Mouse (Mus musculus) hindlimb bud, embryonic 11.5 days (tissue): ENCODE results near the gene Dnajc19.
"Not testable (repeated sequence)": the region's sequence is repeated elsewhere in the genome, so short reads cannot be mapped to it uniquely, and the experiment has no call there.

Experiments
- DNase-seq: peaks from one replicate; pipeline ENCODE4 v3.0.0-alpha.2; 2012; ENCODE audit warnings: low read depth, low spot score; ENCODE audit errors: extremely low spot score

Gene Dnajc19

DNA sequence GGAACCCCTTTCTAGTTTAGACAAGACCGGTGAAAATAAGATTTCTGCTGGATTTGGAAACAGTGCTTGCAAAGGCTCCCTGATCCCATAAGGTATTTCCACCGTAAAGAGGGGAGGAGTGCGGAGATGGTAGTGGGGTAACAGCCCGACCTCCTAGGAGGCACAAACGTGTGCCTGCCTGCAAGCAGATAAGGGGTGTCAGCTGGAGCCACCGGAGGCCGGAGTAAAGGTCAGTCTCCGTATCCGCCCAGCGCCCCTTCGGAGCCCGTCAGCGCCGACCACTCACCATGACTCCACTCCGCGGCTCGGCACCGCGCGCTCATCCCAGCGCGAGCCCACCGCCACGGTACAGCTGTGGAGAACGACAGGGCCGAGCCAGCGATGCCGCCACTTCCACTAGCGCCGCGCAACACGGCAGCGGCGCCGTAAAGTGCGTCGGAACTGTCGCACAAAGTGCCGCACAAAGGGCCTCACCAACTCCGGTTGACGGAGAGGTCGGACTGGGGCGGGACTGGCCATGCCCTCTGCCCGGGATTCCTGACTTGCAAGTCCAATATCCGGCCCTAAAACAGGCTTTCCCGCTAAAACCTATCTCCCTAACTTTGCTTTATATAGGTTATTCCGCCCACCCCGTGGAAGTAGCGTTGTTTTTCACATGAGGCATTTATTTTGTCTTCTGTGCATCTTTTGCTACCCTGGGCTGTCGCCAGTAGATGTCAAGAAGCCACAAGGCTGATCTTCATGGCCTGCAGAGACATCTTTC, at the start of gene Dnajc19:
Gene Dnajc19 (minus strand): TSS at position 422 of the 763 bp plus-strand sequence.
- peak; percentile 73 for DNase-seq

DNA sequence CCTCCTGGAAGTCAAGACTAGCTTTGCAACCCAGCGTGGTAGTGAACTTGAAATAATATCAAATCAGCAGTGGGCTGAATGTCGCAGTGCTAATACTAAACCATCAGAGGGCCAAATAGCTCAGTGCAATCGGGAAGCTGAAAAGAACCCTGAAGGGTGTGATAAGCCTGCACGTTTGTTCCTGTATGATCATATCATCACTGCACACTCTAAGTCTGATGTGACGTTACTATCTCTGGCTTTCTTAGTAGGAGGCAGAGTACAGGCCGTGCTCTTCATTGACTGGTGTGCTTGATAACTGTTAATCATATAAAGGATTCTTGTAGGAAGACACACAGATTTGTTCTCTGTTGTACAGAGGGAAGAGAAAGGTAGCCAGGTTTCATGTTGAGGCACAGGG, 48.8 kb upstream of the Dnajc19 start:
- no peak for DNase-seq

DNA sequence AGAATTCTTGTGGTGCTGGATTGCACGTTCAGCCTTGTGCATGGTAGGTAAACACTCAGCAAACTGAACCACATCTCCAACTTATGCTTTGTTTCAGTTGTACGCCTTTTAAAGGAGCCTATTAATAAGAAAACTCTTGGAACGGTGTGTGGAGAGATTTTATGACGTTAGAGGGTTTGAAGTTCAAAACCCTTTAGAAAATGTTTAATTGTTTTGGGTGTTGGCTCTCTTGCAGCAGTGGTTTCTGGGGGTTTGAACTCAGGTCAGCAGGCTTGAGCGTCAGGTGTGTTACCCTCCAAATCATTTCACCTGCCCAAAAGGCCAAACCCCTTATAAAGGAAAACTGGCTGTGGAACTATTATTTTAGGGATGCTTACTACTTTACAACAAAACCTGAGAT, 40.2 kb upstream of the Dnajc19 start:
- DNase-seq, result no peak

DNA sequence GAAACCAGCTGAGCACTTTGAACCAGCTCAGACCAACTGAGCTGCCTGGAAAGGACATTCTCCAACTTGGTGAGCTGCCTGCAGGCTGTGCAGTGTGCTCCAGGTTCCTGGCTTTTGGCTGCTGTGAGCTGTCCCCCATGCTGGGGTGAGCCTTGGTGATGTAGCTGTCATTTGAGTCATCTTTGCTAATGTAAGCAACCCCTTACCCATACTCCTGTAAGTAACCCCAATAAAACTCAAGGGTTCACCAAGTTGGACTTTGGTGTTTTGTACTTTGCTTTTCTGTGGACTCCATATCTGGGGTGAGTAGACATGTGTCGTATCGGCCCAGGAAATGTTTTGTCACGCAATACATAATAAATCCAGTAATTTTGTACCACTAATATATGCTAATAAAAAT, 39.7 kb upstream of the Dnajc19 start:
- DNase-seq, result no peak

DNA sequence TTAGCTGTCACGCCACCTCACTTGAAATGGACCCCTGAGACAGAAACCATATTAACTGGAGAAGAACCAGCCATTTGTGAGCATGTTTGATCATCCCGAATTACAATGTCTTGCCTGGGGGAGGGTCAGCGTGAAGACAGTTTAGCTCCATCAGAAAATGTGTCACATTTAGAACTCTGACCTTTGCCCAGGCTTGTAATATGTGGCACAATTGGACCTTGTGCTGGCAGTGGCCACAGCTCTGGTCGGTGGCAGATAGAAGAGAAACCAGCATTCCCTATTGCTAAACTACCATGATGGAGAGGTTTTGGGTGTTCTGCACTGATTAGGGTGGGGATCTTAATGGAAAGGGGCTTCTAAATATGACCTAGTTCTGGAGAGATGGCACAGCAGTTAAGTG, 38.7 kb upstream of the Dnajc19 start:
- DNase-seq, result no peak

DNA sequence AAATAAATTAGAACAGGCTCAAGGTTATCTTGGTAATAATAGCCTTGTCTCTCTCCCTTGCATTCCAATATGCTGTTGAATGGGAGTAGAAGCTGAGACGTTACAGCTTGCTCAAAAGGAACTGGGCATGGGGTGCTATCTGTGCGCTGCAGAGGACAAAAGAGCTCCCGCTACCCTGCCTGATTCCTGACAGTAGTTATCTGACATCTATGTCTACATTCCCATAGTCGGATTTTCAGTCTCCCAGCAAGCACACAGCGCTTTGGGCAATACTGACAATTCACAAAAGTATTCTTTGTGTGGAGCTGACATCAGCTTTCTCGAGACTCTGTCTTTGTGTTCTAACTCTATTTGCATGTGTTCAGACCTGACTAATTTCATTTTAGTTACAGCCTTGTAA, 34.7 kb upstream of the Dnajc19 start:
- no peak for DNase-seq

DNA sequence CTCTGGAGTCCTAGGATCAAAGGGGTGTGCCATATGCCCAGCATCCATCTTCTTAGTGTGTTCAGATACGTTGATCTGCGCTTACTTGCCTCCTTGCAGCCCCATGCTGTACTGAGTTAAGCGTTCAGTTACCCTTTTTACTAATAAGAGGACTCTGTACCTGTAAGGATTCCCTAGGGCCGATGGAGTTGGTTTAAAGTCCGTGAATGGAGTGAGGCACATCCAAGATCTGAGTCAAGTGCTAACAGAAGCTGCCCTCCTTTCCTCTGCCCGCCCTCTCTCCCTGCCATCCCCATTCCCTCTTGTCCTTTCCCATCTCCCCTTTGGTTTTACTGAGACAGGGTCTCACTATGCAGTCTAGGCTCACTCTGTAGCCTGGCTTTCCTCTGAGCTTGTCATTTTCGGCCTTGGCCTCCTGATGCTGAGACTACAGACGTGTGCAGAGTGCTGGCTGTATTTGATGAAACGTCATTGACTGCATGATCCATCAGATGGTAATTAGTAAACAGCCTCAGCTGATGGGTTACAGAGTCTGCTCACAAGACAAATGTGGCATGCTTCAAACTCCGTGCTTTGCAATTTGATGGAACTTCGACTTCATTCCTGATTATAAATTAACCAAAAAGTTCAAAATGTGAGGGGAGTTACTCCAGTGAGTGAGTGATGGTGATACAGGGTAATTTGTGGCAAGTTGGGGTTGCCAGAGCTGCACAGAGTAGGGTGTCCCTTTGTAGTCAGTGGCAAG, 31.0 kb upstream of the Dnajc19 start:
- no peak for DNase-seq

DNA sequence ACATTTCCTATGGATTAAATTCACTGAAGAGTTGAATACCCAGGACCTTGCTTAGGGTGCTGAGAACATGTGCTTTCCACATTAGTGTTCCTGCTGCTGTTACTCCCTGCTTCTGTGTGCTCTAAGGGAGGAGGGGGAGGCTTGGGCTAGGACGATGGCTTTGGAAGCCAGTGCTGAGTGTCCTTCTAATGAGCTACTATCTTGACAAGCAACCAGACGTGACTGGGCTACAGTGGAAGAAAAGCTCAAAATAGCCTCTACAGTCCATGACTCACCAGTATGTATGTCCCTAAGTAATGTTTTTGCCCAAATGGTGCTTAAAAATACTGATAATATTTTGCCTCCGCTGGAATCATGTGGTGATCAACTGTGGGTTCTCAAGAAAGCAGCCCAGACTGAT, 26.5 kb upstream of the Dnajc19 start:
- DNase-seq, result no peak

DNA sequence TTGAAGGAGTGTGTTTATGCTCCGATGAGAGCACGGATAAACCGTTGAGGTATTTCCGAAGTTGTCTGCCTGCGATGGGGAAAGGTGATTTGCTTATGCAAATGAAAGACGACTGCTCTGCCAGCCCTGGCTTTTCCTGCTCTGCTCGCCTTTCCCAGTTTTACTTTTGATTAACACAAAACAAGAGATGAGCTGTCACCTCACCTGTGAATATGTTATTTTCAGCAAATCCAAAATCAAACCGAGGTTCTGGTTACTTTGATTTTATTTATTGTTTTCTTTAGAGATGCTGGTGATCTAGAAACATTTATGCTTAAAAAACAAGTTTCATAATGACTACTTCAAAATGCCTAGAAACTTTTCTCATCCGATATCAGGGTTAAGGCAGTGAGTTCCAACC, 25.3 kb upstream of the Dnajc19 start:
- DNase-seq, result no peak

DNA sequence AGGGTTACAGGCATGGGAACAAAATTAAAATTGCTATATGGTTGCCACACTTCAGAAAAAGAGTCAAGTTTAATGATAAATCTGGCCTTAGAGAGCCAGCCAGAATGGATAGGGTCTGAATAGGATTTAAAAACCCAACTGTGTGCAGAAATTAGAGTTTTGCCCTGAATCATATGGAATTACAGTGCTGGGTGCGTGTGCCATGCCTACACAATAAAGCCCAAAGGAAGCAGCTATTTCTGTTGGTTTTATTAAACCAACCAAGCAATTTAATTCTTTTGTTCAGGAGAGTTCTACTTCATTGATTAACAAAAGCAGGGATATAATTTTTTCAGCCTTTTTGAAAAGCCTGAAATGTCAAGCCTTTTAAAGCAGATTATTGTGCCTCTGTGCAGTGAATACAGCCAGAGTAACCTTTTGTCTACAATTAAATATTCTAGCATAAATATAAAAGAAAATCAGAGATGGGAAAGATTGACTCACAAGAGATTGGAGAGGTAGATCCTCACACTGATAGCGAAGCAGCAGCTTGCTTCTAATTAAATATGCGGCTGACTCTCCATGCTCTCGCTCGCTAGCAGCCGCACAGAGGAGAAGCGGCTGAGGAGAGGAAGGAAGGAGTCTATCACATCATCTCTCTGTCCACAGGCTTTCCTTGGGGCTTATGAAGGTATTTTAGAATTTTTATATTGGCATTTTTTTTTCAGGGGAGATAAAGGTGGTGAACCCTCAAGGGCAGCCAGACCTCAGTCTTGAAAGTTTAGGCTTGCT, 23.0 kb upstream of the Dnajc19 start:
- DNase-seq, result no peak

DNA sequence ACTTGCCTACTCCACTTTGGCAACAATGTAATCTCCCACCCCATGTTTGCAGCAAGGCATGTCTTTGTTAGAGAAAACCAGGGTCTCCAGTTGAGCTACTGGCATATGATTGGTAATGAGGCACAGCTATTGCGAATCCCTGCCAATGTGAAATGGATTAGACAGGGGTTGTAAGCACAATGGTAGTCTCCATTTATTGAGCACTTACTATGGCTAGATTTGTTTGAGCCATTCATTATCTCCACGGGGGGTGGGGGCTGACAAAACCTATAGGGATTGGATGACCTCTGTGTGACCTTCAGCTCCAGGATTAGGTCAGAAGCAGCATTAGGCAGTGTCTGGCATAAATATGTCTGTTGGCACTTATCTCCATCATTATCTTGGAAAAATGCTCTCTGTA, 21.8 kb upstream of the Dnajc19 start:
- DNase-seq, result no peak

DNA sequence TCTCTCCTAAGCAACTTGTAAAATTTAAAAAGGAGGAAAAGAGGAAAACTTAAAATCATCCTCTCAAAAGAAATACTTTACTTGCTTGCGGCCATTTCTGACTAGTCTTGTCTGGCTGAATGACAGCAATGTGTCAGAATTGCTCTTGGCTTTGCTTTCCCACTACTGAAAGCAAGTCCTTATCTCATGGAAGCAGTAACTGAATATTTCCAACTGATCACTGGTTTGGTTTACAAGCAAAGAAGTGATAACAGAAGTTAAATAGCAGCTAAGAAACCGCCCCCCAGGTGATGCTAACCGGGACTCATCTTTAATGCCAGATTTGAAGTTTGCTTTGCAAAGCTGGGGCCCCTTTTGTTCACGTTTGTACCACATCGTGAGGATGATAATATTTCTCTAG, 2.5 kb upstream of the Dnajc19 start:
- no peak for DNase-seq

DNA sequence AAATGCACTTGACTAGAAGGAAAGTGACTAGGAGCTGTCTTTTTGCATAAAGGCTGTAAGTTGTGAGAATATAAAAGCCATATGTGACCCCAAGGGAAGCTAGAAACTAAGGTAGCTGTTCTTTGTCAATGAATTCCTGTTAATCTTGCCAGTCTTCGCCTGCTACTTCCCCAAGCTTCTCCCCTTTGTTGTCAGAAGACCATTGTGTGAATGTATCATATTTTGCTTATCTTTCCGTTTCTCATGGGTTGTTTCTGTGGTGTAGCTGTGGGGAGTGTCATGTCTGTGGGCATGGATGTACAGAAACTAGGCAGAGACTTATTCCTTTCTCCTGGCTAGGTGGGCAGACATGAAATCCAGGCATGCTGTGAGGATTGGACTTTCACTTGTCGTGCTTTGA, 808 bp upstream of the Dnajc19 start:
- DNase-seq, result no peak

DNA sequence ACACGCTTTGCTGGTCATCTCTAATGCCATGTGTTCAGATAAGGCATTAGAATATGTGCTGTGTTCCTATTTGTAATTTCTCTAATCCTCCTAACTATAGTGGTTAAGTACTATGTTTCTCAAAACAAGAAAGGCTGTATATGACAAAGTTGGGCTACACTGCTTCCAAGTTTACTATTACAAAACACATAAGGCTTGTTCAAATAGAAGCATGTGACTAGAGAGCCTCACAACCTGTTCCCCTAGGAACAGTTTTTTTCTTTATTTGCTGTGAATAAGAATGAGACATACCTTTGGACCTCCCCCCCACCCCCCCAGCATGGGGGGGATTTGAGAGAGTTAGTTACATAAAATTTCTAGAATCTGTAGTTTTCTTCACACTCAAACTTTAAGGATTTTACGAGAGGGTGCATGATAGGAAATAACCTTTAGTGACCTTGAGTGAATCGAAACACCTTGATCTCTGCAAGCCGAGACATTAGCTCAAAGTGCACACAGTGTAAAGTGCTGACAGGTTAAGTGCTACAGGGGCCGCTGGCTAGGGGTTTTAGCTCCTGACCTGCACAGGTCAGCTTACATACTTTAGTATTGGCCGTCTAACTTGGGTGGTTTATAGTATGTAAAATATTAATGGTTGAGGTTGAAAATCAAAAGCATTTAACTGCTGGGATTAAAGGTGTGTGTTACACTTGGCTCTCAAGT, 4.9 kb downstream of the Dnajc19 start:
- DNase-seq, result no peak

DNA sequence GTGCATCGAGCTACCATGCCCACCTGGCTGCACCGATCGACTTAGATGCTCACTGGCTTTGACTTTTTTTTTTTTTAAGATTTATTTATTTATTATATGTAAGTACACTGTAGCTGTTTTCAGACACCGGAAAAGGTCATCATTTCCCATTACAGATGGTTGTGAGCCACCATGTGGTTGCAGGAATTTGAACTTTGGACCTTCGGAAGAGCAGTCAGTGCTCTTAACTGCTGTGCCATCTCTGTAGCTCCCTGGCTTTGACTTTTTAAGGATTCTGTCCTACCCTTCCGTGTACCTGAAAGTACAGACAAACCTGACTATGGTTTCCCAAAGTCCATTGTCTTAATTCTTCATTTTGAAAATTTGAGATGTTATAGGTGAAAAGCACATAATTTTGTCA, 8.4 kb downstream of the Dnajc19 start:
- no peak for DNase-seq

DNA sequence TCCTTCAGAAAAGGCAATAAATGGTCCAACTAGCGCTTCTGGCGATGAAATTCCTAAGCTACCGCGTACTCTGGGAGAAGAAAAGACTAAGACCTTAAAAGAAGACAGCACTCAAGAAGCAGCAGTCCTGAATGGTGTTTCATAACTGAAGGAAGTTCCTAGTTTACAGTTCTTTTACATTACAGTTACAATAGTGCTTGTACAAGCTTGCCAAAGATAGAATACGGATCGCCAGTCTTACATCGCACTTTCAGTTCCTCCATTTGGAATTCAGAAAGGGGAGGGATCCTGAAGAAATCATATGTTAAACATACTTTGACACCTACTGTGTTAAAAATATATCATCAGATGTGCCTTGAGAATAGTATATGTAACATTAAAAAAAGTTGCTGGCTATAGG, 12.2 kb downstream of the Dnajc19 start:
- not testable (repeated sequence) for DNase-seq

DNA sequence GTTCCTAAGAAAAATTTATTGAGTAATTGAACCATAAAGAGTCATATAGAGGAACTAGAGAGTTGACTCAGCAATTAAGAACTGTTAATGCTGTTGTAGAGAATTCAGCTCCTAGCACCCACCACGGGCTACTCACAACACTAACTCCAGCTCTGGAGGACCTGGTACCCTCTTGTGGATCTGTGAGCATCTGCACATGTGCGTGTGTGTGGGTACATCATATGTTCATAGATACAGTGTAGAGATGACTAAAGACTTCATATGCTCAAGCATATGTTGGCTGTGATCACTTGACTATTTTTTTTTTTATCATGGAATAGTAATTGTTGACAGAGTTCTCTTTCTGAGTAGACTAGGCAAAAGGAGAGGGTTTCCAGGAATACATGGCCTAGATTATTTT, 18.8 kb downstream of the Dnajc19 start:
- no peak for DNase-seq

DNA sequence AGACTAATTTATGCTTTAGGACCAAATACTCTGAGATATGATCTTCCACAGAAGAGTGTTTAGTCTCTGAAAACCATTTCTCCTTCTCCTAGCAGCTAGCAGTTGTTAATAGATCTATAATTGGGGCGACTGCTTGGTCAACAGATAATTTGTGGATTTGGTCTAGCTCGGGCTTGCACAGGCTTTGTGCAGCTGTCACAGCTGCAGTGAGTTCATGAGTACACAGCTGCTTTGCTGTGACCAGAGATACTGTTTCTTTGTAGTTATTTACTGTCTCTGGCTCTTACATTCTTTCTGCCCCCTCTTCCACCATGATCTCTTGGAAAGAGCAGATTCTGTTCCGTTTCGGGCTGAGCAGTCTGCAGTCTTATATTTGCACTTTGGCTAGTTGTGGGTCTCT, 39.1 kb downstream of the Dnajc19 start:
- no peak for DNase-seq

DNA sequence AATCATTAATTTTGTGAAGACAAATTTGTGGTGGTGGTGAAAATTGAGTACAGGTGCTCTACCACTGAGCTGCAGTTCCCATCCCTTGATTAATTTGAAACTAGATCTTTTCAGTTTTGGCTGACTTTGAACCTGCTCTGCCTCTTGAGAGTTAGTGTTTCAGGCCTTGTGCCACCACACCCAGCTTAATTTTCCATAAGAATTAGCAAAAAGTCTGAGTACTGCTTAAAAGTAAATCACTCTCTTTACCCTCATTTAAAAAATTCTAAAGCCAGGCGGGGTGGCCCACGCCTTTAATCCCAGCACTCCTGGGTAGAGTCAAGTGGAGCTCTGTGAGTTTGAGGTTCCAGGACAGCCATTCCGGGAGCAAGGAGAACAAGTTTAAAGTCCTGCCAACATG, 45.4 kb downstream of the Dnajc19 start:
- DNase-seq, result no peak

DNA sequence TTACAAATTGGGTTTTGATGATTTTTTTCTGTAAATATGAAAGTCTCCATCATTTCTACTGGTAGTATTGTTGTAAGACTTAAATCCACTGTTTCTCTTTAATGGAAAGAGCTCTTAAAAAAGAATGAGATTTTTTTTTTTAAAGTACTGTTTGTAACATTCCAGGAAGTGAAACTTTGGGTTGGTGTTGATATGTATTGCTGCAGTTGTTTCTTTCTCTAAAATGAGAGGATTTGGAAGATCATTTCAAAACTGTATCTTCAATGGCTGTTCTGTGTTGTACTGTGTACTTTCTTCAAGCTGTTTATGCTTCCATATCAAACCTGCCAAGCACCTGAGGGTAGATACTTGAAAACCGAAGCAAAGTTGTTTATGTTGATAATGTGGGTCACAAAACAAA, 46.3 kb downstream of the Dnajc19 start:
- no peak for DNase-seq

DNA sequence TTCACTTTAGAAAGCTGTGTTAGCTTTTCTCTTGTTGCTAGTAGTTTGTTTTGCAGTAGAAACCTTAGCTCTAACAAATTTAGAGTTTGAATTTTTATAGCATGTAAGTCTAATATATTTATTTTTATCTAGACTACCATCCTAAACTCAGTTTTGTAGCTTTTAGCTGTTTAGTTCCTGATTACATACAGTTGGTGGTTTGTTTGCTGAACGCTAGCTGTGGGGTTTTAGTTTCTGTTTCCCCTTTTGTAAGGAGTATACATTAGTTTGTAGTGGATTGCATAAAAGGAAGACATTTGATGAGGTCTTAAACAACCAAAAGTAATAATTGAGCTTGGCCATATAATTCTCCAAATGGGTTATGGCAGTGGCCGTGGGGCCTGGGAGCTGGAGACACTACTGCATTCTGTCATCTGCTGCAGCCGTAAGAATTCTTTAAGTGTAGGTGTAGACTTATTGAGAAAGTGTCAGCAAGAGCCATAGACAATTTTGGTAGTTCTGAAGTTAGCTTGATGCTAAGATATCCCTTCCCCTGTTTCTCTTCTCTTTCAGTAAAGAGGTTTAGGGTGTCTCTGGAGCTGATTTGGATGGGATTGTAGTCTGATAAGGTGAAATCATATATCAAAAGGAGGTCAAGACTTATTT, 47.3 kb downstream of the Dnajc19 start:
- no peak for DNase-seq
